22 mouse cellular contexts compared by ENCODE assay signal in genomic region chr6:112379054-112379453, GRCm38 (mm10). TPM values are rescaled to one million over a fixed set of nuclear protein-coding genes. Genes with fewer than 3 reads are reported as not detected.
A peak's percentile ranks its signal among the peaks of the same experiment; 100 is the strongest.
DNase-seq lines count a peak whose midpoint lies in the region; ATAC-seq and TF ChIP-seq lines count a peak whose summit lies in the region.
"Had no signal": no experiment of that assay in that cellular context is flagged by ENCODE, and none has a peak within 500 bp of the region (broad histone marks: within the 10 kb centered on the region; RNA-seq: fewer than 3 reads in every experiment).

No protein-coding gene starts in this region.

- 74% methylated on average over 9 of the region's 9 CpGs for WGBS in lung, adult 2 months
- WGBS in stomach, postnatal 0 days: 79% methylated on average over 9 of the region's 9 CpGs
- WGBS in neural tube, embryonic 15.5 days: 95% methylated on average over 9 of the region's 9 CpGs

- CTCF ChIA-PET in Patski (lab: Charles Lee): interaction anchor here (1.0 to 1.2 kb wide), 2 partner anchors 14 to 187 kb away, joined by 3 read pairs; no protein-coding TSS in a partner anchor

- H3K9ac ChIP-seq in stomach, postnatal 0 days (ENCODE audit: low read length): no peak overlapping the region
- H3K9ac ChIP-seq in neural tube, embryonic 15.5 days (replicated peaks): no peak overlapping the region
- H3K9ac ChIP-seq: forebrain, embryonic 13.5 days; forebrain, postnatal 0 days; heart, embryonic 15.5 days; hindbrain, embryonic 14.5 days had no signal

- in situ Hi-C loops in Patski (cut with MboI; ENCODE audit: low pct_unique_long_range_greater_than_20kb): no loop called here

- no peaks in the 10 kb centered on the region for H3K9me3 ChIP-seq in stomach, postnatal 0 days (ENCODE audit: control insufficient read depth, low read length)
- H3K9me3 ChIP-seq in neural tube, embryonic 15.5 days (replicated peaks): no peaks in the 10 kb centered on the region
- H3K9me3 ChIP-seq: embryonic facial prominence, embryonic 10.5 days; forebrain, embryonic 13.5 days; heart, embryonic 10.5 days; heart, embryonic 15.5 days; hindbrain, embryonic 10.5 days had no signal

- H3K79me2 ChIP-seq in myocyte (ENCODE audit: control insufficient read depth, insufficient read depth): no peaks in the 10 kb centered on the region

- no peak overlapping the region for H3K4me3 ChIP-seq in lung, adult 2 months (replicated peaks; ENCODE audit: extremely low read depth, low read depth, low read length)
- H3K4me3 ChIP-seq in myocyte: no peak overlapping the region
- no peak overlapping the region for H3K4me3 ChIP-seq in stomach, postnatal 0 days (ENCODE audit: low read depth, low read length)
- H3K4me3 ChIP-seq in neural tube, embryonic 15.5 days (replicated peaks): no peak overlapping the region
- H3K4me3 ChIP-seq: embryonic facial prominence, embryonic 10.5 days; forebrain, embryonic 13.5 days; heart, embryonic 10.5 days; heart, embryonic 15.5 days; hindbrain, embryonic 10.5 days had no signal

- peak; percentile 24 to 28 for DNase-seq in lung, adult 18-20 months
- DNase-seq in lung, adult 2 months: no peak
- no peak for DNase-seq in Patski (ENCODE audit: low read depth, low spot score)
- DNase-seq in lung, postnatal 10 days: peak; percentile 28
- DNase-seq in stomach, postnatal 0 days (ENCODE audit: low spot score): no peak
- DNase-seq: adrenal gland, adult 2 months; adrenal gland, postnatal 25 days; cerebellum, adult 18-20 months; cerebellum, adult 9-11 months; forebrain, postnatal 0 days; gastrocnemius, postnatal 36 days; heart, adult 11 months; heart, postnatal 14 days had no signal

- POLR2A ChIA-PET in Patski (lab: Charles Lee): no interaction called here

- no peak overlapping the region for H3K27ac ChIP-seq in stomach, postnatal 0 days (replicated peaks)
- H3K27ac ChIP-seq in neural tube, embryonic 15.5 days (replicated peaks): no peak overlapping the region
- H3K27ac ChIP-seq: embryonic facial prominence, embryonic 10.5 days; forebrain, embryonic 13.5 days; heart, embryonic 10.5 days; heart, embryonic 15.5 days; hindbrain, embryonic 10.5 days; hindbrain, embryonic 14.5 days had no signal

- no peak overlapping the region for H3ac ChIP-seq in myocyte (ENCODE audit: control insufficient read depth, insufficient read length)

- H3K4me2 ChIP-seq in myocyte (ENCODE audit: low read depth): no peak overlapping the region
- H3K4me2 ChIP-seq in stomach, postnatal 0 days (replicated peaks; ENCODE audit: low read depth): no peak overlapping the region
- H3K4me2 ChIP-seq in neural tube, embryonic 15.5 days: no peak overlapping the region
- H3K4me2 ChIP-seq: forebrain, embryonic 13.5 days; heart, embryonic 15.5 days; hindbrain, embryonic 14.5 days had no signal

- no peak for TF ChIP-seq POLR2A in lung, adult 2 months (IDR thresholded peaks at IDR 0.05; ENCODE audit: borderline replicate concordance, extremely low read depth, low read depth, low read length)
- TF ChIP-seq POLR2A in myocyte (IDR thresholded peaks at IDR 0.05; ENCODE audit: insufficient read length, low read depth): no peak

- H3K27me3 ChIP-seq in Patski (no peaks in the 10 kb centered on the region), myocyte (ENCODE audit: control insufficient read depth, insufficient read depth, insufficient read length) (no peaks in the 10 kb centered on the region)
- H3K27me3 ChIP-seq in stomach, postnatal 0 days (ENCODE audit: control insufficient read depth, insufficient read depth, low read length): no peaks in the 10 kb centered on the region
- no peaks in the 10 kb centered on the region for H3K27me3 ChIP-seq in neural tube, embryonic 15.5 days (replicated peaks)
- H3K27me3 ChIP-seq: forebrain, embryonic 13.5 days had no signal

- no peak for TF ChIP-seq CTCF in lung, adult 2 months (IDR thresholded peaks at IDR 0.05; ENCODE audit: insufficient read depth, low read length)
- TF ChIP-seq CTCF in Patski (IDR thresholded peaks at IDR 0.05): no peak
- no peak for TF ChIP-seq CTCF in stomach, postnatal 0 days (IDR thresholded peaks at IDR 0.05; ENCODE audit: low read depth)

- H3K36me3 ChIP-seq in myocyte (ENCODE audit: control insufficient read depth, insufficient read depth): no peaks in the 10 kb centered on the region
- H3K36me3 ChIP-seq in stomach, postnatal 0 days (ENCODE audit: control insufficient read depth, insufficient read depth, low read length): no peaks in the 10 kb centered on the region
- no peaks in the 10 kb centered on the region for H3K36me3 ChIP-seq in neural tube, embryonic 15.5 days
- H3K36me3 ChIP-seq: embryonic facial prominence, embryonic 10.5 days; heart, embryonic 10.5 days; heart, embryonic 15.5 days; hindbrain, embryonic 10.5 days had no signal

- TF ChIP-seq EP300 in stomach, postnatal 0 days (optimal IDR thresholded peaks at IDR 0.05): no peak

- H3K4me1 ChIP-seq in lung, adult 2 months (ENCODE audit: control insufficient read depth, insufficient read depth, low read length): no peaks in the 10 kb centered on the region
- no peaks in the 10 kb centered on the region for H3K4me1 ChIP-seq in stomach, postnatal 0 days (replicated peaks; ENCODE audit: control insufficient read depth, insufficient read depth)
- H3K4me1 ChIP-seq in neural tube, embryonic 15.5 days: 0 out of 2 replicates have a peak, but pooled peaks cover 5% of the 10 kb centered on the region
- H3K4me1 ChIP-seq: heart, embryonic 10.5 days had no signal

- ATAC-seq in Patski: peak; percentile 34
- no peak for ATAC-seq in stomach, postnatal 0 days (ENCODE audit: low FRiP score, low TSS enrichment)
- ATAC-seq in neural tube, embryonic 15.5 days (ENCODE audit: low FRiP score): no peak
- no peak for ATAC-seq in inflammation-experienced regulatory T-cells, adult 6 months
- ATAC-seq: forebrain, embryonic 13.5 days; forebrain, postnatal 0 days had no signal

TF ChIP-seq in myocyte, 11 proteins besides CTCF, POLR2A, EP300 and RAD21:
- peak in 2 of 3 experiments; percentile 38 to 69 for TF ChIP-seq MYOD1 (IDR thresholded peaks at IDR 0.05; ENCODE audit: control insufficient read depth in 1 of 3, insufficient read length in 2 of 3, low read depth in 2 of 3)
- TF ChIP-seq MYOG (IDR thresholded peaks at IDR 0.05; ENCODE audit: control insufficient read depth in 1 of 3, insufficient read depth in 1 of 3, insufficient read length in 2 of 3, low read depth in 2 of 3): peak in 2 of 3 experiments; percentile 66 to 87
- no peak for TF ChIP-seq TCF3 (IDR thresholded peaks at IDR 0.05; ENCODE audit: insufficient read length, low read depth)
TF ChIP-seq in myocyte: peak in this region for 2.

RNA-seq across cellular contexts. Expression of gene Ssu2, which starts 8.8 kb away (rescaled TPM):
- polyA plus RNA-seq in lung, adult 2 months (2012; rRNA removed): 1.2 and 1.3 TPM in 2 replicates
- polyA plus RNA-seq in Patski (2021): not detected
- 1.0 TPM for polyA plus RNA-seq in myocyte (2012; fragmentation: generic; extraction: Trizol)
- polyA plus RNA-seq in stomach, postnatal 0 days (2015; fragmentation: Nextera tagmentation; extraction: Ambion mirVana): 2.6 and 2.7 TPM in 2 replicates
- 0.28 and 0.41 TPM in 2 replicates for polyA plus RNA-seq in neural tube, embryonic 15.5 days (2015; fragmentation: Nextera tagmentation; extraction: Ambion mirVana)
- not detected for polyA plus RNA-seq in inflammation-experienced regulatory T-cells, adult 6 months (2017; shearing (Covaris generic))
- polyA plus RNA-seq: forebrain, embryonic 13.5 days; hindbrain, embryonic 14.5 days had no signal

Comparison
In these comparisons a context has a peak if more than half of its experiments do, and no peak if none do; other contexts are left out.
1. DNase-seq: peak in lung, adult 18-20 months (2 of 2) and lung, postnatal 10 days (single experiment); none in lung, adult 2 months (single experiment), Patski (single experiment) and stomach, postnatal 0 days (single experiment).